Mouse (Mus musculus) heart, postnatal 36 days (tissue): Measurements from ENCODE around the gene Amer3. TPM values are rescaled to one million over a fixed set of nuclear protein-coding genes. Genes with fewer than 3 reads are reported as not detected.
A peak's percentile ranks its signal among the peaks of the same experiment; 100 is the strongest.
"Not testable (repeated sequence)": the region's sequence is repeated elsewhere in the genome, so short reads cannot be mapped to it uniquely, and the experiment has no call there.

Experiments
- DNase-seq, 2 experiments: peaks; one replicate each; pipeline ENCODE4 v3.0.0; 2021 to 2022
- intact Hi-C: fragments of 180-260 bp; cut with DNase I; formaldehyde crosslinking; loops from one replicate; pipeline ENCODE4 v1.15.1; 2025
- total RNA-seq, 2 experiments: library from RNA; stranded (reverse); gene quantifications; 2 replicates each; pipeline ENCODE4 v1.2.3; 2021

Gene Amer3
- total RNA-seq, 2 experiments from 2014 or later = not detected

- intact Hi-C loops = loop anchor here (5.0 kb wide), 1 partner anchor 138 kb away; no protein-coding TSS in a partner anchor
Measured at GRCm38 (mm10) chr1:34600000-34600399, 20.5 kb downstream of the Amer3 start.

GRCm38 (mm10) chr1:34601323-34602047 is 22.0 kb downstream of the Amer3 start:
- intact Hi-C loops = loop anchor here (5.0 kb wide), 1 partner anchor 139 kb away; no protein-coding TSS in a partner anchor
- DNase-seq = no peak

More at GRCm38 (mm10) chr1:34600000-34600399, 20.5 kb downstream of the Amer3 start:
- DNase-seq = no peak

- DNase-seq = peak; percentile 45 to 72
- intact Hi-C loops = loop anchor here (5.0 kb wide), 1 partner anchor 140 kb away; no protein-coding TSS in a partner anchor
Measured at GRCm38 (mm10) chr1:34602363-34602762, 22.9 kb downstream of the Amer3 start.

GRCm38 (mm10) chr1:34613801-34614200 is 34.3 kb downstream of the Amer3 start:
- no peak for DNase-seq
- intact Hi-C loops = no loop called here

- DNase-seq, intact Hi-C loops: not testable (repeated sequence)
Measured at GRCm38 (mm10) chr1:34620116-34620515, 40.7 kb downstream of the Amer3 start.

- intact Hi-C loops, DNase-seq: not testable (repeated sequence)
Measured at GRCm38 (mm10) chr1:34620761-34621160, 41.3 kb downstream of the Amer3 start.

- intact Hi-C loops = no loop called here
- no peak for DNase-seq
Measured at GRCm38 (mm10) chr1:34635711-34636110, 56.3 kb downstream of the Amer3 start.

Other genes with a start within 250 kb of the Amer3 start
- gene Ccdc115, start 140.0 kb upstream of the Amer3 start, total RNA-seq = 10 to 100 TPM; 14.1 to 15.2 TPM
- 10 to 100 TPM; 28.3 to 29.2 TPM for gene Imp4, start 139.8 kb upstream of the Amer3 start, total RNA-seq
- gene Ptpn18, start 119.9 kb upstream of the Amer3 start, total RNA-seq = 1 to 10 TPM; 4.8 to 5.6 TPM
- gene Prss39, start 81.2 kb upstream of the Amer3 start, total RNA-seq = not detected
- gene Cfc1, start 44.0 kb upstream of the Amer3 start, total RNA-seq = not detected
- gene Prss40, start 18.7 kb upstream of the Amer3 start, total RNA-seq = not detected